Mouse (Mus musculus) CH12.LX (cell line): Measurements from ENCODE around the gene Rffl. TPM values are rescaled to one million over a fixed set of nuclear protein-coding genes. Genes with fewer than 3 reads are reported as not detected.

Experiments used
- DNase-seq: peaks from one replicate; pipeline ENCODE4 v3.0.0-alpha.2; 2013; ENCODE audit errors: extremely low read depth
- H3K27ac ChIP-seq: 2 replicates; pipeline ENCODE4 v1.5.1; 2012; ENCODE audit warnings: low read depth, mild to moderate bottlenecking, control low read depth, moderate library complexity; ENCODE audit not compliant: insufficient read depth
- H3K27me3 ChIP-seq: replicated peaks from 2 replicates; pipeline ENCODE3; 2012; ENCODE audit warnings: inconsistent platforms
- H3K36me3 ChIP-seq, 2 experiments: replicated peaks in 1 of 2; 2 replicates each; pipeline versions ENCODE3 to v1.6.1; 2012; ENCODE audit warnings: inconsistent platforms in 1 of 2, low read length in 1 of 2, mild to moderate bottlenecking in 1 of 2, mixed read lengths in 1 of 2, moderate library complexity in 1 of 2; ENCODE audit not compliant: control insufficient read depth in 1 of 2, insufficient read depth in 1 of 2
- H3K4me1 ChIP-seq, 2 experiments: 2 replicates each; pipeline ENCODE4 v1.6.1; 2012; ENCODE audit warnings: inconsistent platforms in 1 of 2, moderate library complexity in 1 of 2; ENCODE audit not compliant: insufficient read depth in 2 of 2, control insufficient read depth in 1 of 2
- H3K4me2 ChIP-seq: 2 replicates; pipeline ENCODE4 v1.6.1; 2012; ENCODE audit warnings: low read depth, mild to moderate bottlenecking, control low read depth; ENCODE audit not compliant: poor library complexity, insufficient read depth, severe bottlenecking
- H3K4me3 ChIP-seq, 3 experiments: fragments of 150-350 bp in 1 of 3; sonication (generic) in 1 of 3; replicated peaks in 1 of 3; 2 replicates each; pipeline versions ENCODE3 to v1.5.1; 2011 to 2012; ENCODE audit warnings: low read depth in 2 of 3, low read length in 2 of 3, mild to moderate bottlenecking in 2 of 3, moderate library complexity in 2 of 3, control low read depth in 1 of 3, improper control_type of control experiment in 1 of 3, inconsistent platforms in 1 of 3, mixed read lengths in 1 of 3; ENCODE audit not compliant: poor library complexity in 1 of 3
- H3K79me2 ChIP-seq: replicated peaks from 2 replicates; pipeline ENCODE4 v1.6.1; 2012; ENCODE audit warnings: mild to moderate bottlenecking, moderate library complexity; ENCODE audit not compliant: control insufficient read depth, poor library complexity, insufficient read depth, severe bottlenecking; ENCODE audit errors: extremely low read depth
- H3K9ac ChIP-seq: 2 replicates; pipeline ENCODE4 v1.6.1; 2012; ENCODE audit warnings: low read depth, mild to moderate bottlenecking, control low read depth, moderate library complexity; ENCODE audit not compliant: insufficient read depth
- H3K9me3 ChIP-seq: replicated peaks from 2 replicates; pipeline ENCODE3; 2012; ENCODE audit warnings: low read length, inconsistent platforms, mixed read lengths
- BHLHE40 ChIP-seq: IDR thresholded peaks from 2 replicates; pipeline ENCODE4 v1.6.1; 2011; ENCODE audit warnings: mild to moderate bottlenecking, low read depth, low read length, improper control_type of control experiment
- CHD1 ChIP-seq: IDR thresholded peaks from 2 replicates; pipeline ENCODE4 v1.6.1; 2012; ENCODE audit warnings: low read depth, low read length, improper control_type of control experiment, inconsistent platforms
- CHD2 ChIP-seq: IDR thresholded peaks from 2 replicates; pipeline ENCODE4 v1.6.1; 2011; ENCODE audit warnings: low read length, improper control_type of control experiment
- CTCF ChIP-seq, 2 experiments: IDR thresholded peaks in 1 of 2; conservative IDR thresholded peaks in 1 of 2; 2 replicates each; pipeline ENCODE4 v1.5.1; 2011 to 2012; ENCODE audit warnings: low read depth in 2 of 2, low read length in 2 of 2, improper control_type of control experiment in 1 of 2, inconsistent platforms in 1 of 2, mild to moderate bottlenecking in 1 of 2, moderate library complexity in 1 of 2
- ETS1 ChIP-seq: conservative IDR thresholded peaks from 2 replicates; pipeline ENCODE4 v1.6.1; 2012; ENCODE audit warnings: low read depth, mild to moderate bottlenecking, inconsistent platforms, low read length, improper control_type of control experiment, moderate library complexity
- MAX ChIP-seq: IDR thresholded peaks from 2 replicates; pipeline ENCODE4 v1.6.1; 2011; ENCODE audit warnings: low read length, improper control_type of control experiment
- NRF1 ChIP-seq: IDR thresholded peaks from 2 replicates; pipeline ENCODE4 v1.6.1; 2014; ENCODE audit warnings: low read depth, mild to moderate bottlenecking, inconsistent platforms, low read length, improper control_type of control experiment, moderate library complexity
- PAX5 ChIP-seq: IDR thresholded peaks from 2 replicates; pipeline ENCODE4 v1.6.1; 2012; ENCODE audit warnings: low read length, inconsistent platforms, mixed read lengths
- POLR2A ChIP-seq: IDR thresholded peaks from 2 replicates; pipeline ENCODE4 v1.6.1; 2011; ENCODE audit warnings: low read depth, mild to moderate bottlenecking, improper control_type of control experiment, low read length
- POLR2AphosphoS2 ChIP-seq: IDR thresholded peaks from 2 replicates; pipeline ENCODE4 v1.6.1; 2011; ENCODE audit warnings: low read depth, low read length, improper control_type of control experiment
- RAD21 ChIP-seq: IDR thresholded peaks from 2 replicates; pipeline ENCODE4 v1.6.1; 2011; ENCODE audit warnings: low read depth, mild to moderate bottlenecking, low read length, improper control_type of control experiment, moderate library complexity
- SMC3 ChIP-seq: IDR thresholded peaks from 2 replicates; pipeline ENCODE4 v1.6.1; 2011; ENCODE audit warnings: low read depth, low read length, improper control_type of control experiment
- TBP ChIP-seq: conservative IDR thresholded peaks from 2 replicates; pipeline ENCODE4 v1.6.1; 2011; ENCODE audit warnings: low read depth, low read length, improper control_type of control experiment
- UBTF ChIP-seq: IDR thresholded peaks from 2 replicates; pipeline ENCODE4 v1.6.1; 2012; ENCODE audit warnings: low read depth, mild to moderate bottlenecking, inconsistent platforms, low read length, improper control_type of control experiment, moderate library complexity
- USF1 ChIP-seq: IDR thresholded peaks from 2 replicates; pipeline ENCODE4 v1.6.1; 2014; ENCODE audit warnings: low read depth, mild to moderate bottlenecking, inconsistent platforms, low read length, improper control_type of control experiment
- USF2 ChIP-seq: conservative IDR thresholded peaks from 2 replicates; pipeline ENCODE4 v1.6.1; 2011; ENCODE audit warnings: low read depth, low read length, improper control_type of control experiment
- ZNF384 ChIP-seq: IDR thresholded peaks from 2 replicates; pipeline ENCODE4 v1.6.1; 2012; ENCODE audit warnings: low read depth, low read length, improper control_type of control experiment, inconsistent platforms
- dilution Hi-C: fragments of 300-500 bp; cut with MboI; formaldehyde crosslinking; loops from 2 replicates; pipeline ENCODE4 v1.14.3; 2020; ENCODE audit warnings: low sequenced_read_pairs; ENCODE audit not compliant: extremely low pct_unique_long_range_greater_than_20kb, extremely low pct_ligation_motif_present
- in situ Hi-C: fragments of 300-500 bp; cut with MboI; formaldehyde crosslinking; loops from 3 replicates; pipeline ENCODE4 v1.14.3; 2019; ENCODE audit warnings: low sequenced_read_pairs, low pct_ligation_motif_present, low pct_unique_long_range_greater_than_20kb, mixed read lengths
- polyA plus RNA-seq: library from polyadenylated mRNA; unstranded; fragments of >175 nt; gene quantifications from 2 replicates; pipeline ENCODE4 v1.2.1, GENCODE M21; 2012; ENCODE audit warnings: low read depth; ENCODE audit not compliant: insufficient read length
- total RNA-seq, 2 experiments: library from RNA; depleted of rRNA; stranded (reverse); fragments of 300-350 nt in 1 of 2; fragments of >200 nt in 1 of 2; gene quantifications; 2 replicates each; pipeline ENCODE4 v1.2.3; 2012 to 2014

Gene Rffl
- total and polyA plus RNA-seq, 3 experiments, result 1.2 to 16.5 (median 3.0) TPM

- Histone ChIP-seq H3K4me3 (no peak overlapping the region), H3K4me2 (no peak overlapping the region), H3K4me1 (peaks cover 0 to 7% of the 10 kb centered on the region in 2 experiments; a peak in 2 of 4 replicates), H3K27ac (no peak overlapping the region), H3K36me3 (peaks cover 57 to 61% of the 10 kb centered on the region in 2 experiments), H3K27me3 (no peaks in the 10 kb centered on the region), H3K79me2 (no peaks in the 10 kb centered on the region), H3K9me3 (no peaks in the 10 kb centered on the region), H3K9ac (no peak overlapping the region)
- in situ Hi-C loops, result no loop called here
- TF ChIP-seq POLR2AphosphoS2, result no peak
- TF ChIP-seq BHLHE40, result no peak
- peak; percentile 12 for TF ChIP-seq RAD21
- TF ChIP-seq CHD1, result no peak
- peak; percentile 23 for TF ChIP-seq SMC3
- peak in 1 of 2 experiments; percentile 24; a peak in 1 of 4 replicates for TF ChIP-seq CTCF (conservative IDR thresholded peaks at IDR 0.05 in 1 of 2, IDR thresholded peaks at IDR 0.05 in 1 of 2; ENCODE audit: low read depth in 2 of 2, low read length in 2 of 2)
- TF ChIP-seq ZNF384, result peak; percentile 89
- no peak for DNase-seq
- dilution Hi-C loops, result no loop called here
These were observed 63.6 kb downstream of the Rffl start for GRCm38 (mm10) chr11:82807370-82807769.

- Histone ChIP-seq H3K9me3 (no peaks in the 10 kb centered on the region), H3K4me3 (no peak overlapping the region), H3K4me1 (peaks cover 0 to 7% of the 10 kb centered on the region in 2 experiments; a peak in 2 of 4 replicates), H3K36me3 (peaks cover 57 to 63% of the 10 kb centered on the region in 2 experiments), H3K27me3 (no peaks in the 10 kb centered on the region), H3K27ac (no peak overlapping the region), H3K9ac (no peak overlapping the region), H3K4me2 (no peak overlapping the region), H3K79me2 (no peaks in the 10 kb centered on the region)
- no peak for DNase-seq
- in situ Hi-C loops (no loop called here), dilution Hi-C loops (no loop called here)
- no peak for TF ChIP-seq PAX5
- TF ChIP-seq ETS1, result no peak
- no peak for TF ChIP-seq UBTF
- TF ChIP-seq SMC3, result no peak
- TF ChIP-seq ZNF384, result no peak
- TF ChIP-seq POLR2AphosphoS2, result no peak; the same call in 1 of the 2 replicates
- no peak for TF ChIP-seq NRF1
- no peak for TF ChIP-seq MAX
- TF ChIP-seq CHD2, result no peak
- no peak for TF ChIP-seq POLR2A
- no peak for TF ChIP-seq USF1
- TF ChIP-seq TBP, result no peak
- TF ChIP-seq USF2, result no peak
- TF ChIP-seq CHD1, result no peak
These were observed 64.4 kb downstream of the Rffl start for GRCm38 (mm10) chr11:82806656-82807055.
